Mouse (Mus musculus) small intestine, adult 2 months (tissue): ENCODE measurements around the gene Tle6.

Source experiments
- CTCF ChIP-seq: fragments of 200-500 bp; IDR thresholded peaks from 2 replicates; pipeline ENCODE4 v1.5.1; 2012; ENCODE audit warnings: low read depth, mild to moderate bottlenecking, control low read depth, inconsistent platforms, low read length, moderate library complexity, mixed read lengths; ENCODE audit not compliant: insufficient replicate concordance, insufficient read length; ENCODE audit errors: extremely low read depth
- POLR2A ChIP-seq: fragments of 200-500 bp; IDR thresholded peaks from 2 replicates; pipeline ENCODE4 v1.6.1; 2012; ENCODE audit warnings: low read depth, mild to moderate bottlenecking, control low read depth, inconsistent platforms, low read length, moderate library complexity

DNA sequence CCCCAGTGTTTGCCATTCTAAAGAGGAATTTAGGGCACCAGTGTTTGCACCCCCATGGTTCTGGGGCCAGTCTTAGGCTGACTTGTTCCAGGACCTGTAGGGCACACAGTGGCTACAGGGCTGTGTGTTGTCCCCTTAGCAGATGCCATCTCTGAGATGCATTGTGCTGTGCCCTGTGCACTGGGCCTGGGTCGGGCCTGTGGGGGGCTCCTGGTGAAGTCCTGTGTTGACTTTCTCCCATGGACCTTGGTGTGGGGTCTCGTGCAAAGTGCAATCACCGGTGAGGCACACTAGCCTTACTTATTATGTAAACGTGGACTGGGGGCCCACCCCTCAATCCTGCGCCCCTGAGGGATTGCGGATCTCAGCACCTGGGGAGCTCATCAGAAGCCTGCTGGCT lies 38.5 kb downstream of the Tle6 start:
- TF ChIP-seq CTCF (no peak), POLR2A (no peak)
